Mouse (Mus musculus) cerebellum, postnatal 14 days (tissue): Measurements from ENCODE around the gene Gstm7.
"Not testable (repeated sequence)": the region's sequence is repeated elsewhere in the genome, so short reads cannot be mapped to it uniquely, and the experiment has no call there.

Source experiments
- DNase-seq, 2 experiments: peaks; one replicate each; pipeline ENCODE4 v3.0.0; 2021; ENCODE audit warnings: mixed read lengths in 2 of 2

The Gstm7 gene

DNA sequence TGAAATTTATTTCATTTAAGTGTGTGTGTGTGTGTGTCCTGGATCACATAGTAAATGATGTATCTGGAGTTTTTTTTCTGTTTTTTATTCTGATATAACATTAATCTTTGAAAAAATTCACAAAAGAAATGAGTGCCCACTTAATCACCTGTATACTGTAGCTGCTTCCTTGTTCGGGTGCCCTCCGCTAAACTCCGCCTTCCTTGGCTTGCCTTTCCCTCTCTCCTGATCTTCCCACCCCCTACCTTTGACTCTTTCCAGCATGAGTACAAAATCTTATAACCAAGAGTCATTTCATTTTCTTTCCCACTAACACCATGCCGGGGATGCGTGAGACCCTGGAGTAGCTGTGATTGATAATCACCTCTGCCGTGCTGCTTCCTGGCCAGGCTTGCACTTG is 511 bp upstream of the Gstm7 start:
- peak in 1 of 2 experiments; percentile 43 for DNase-seq

DNA sequence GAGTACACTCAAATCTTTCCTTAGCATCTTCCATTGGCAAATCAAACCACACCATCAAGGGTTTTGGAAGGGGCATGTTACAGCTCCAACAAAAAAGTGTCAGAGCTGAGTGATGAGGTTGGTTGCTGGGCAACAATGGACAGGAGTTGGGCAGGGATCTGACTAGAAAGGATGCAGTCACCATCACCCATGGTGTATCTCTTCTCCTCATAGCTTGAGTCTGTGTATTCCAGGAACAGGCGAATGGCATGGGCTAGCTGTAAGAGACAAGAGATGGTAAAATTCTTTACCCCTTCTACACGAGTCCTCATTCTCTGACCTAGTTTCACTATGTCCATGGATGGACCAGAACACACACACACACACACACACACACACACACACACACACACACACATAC is 483 bp downstream of the Gstm7 start:
- no peak for DNase-seq

DNA sequence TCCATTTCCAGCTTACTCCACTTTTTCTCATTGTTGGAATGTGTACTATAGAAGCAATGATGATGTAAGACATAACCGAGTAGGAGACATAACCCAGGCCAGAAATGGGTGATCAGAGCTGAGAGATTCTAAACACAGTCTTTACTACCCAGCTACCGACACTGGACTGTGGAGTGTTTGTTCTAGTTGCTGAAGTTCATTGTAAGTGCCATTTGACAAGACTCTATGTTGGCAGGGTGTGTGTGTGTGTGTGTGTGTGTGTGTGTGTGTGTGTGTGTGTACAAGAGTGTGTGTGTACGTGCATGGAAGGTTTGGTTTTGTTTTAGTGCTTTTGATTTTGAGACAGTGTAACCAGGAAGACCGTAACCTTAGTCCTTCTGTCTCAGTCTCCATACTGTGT is 1.9 kb downstream of the Gstm7 start:
- no peak for DNase-seq

DNA sequence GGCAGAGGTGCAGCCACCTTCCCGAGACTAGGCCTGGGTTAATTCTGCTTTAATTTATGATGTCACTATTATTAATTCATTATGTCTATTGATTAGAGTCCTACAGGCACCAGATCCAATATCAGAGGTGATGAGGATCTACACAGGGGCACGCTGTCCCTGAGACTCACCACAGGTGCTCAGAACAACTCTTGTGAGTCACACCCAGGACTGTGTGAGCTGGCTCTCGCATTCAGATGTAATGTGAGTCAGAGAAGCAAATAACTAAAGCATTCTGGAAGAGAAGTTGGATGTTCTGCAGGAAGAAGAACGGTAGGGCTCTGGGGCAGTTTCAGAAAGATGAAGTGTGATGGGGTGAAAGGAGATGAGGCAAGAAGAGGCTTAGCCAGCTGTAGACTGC is 2.4 kb downstream of the Gstm7 start:
- no peak for DNase-seq

DNA sequence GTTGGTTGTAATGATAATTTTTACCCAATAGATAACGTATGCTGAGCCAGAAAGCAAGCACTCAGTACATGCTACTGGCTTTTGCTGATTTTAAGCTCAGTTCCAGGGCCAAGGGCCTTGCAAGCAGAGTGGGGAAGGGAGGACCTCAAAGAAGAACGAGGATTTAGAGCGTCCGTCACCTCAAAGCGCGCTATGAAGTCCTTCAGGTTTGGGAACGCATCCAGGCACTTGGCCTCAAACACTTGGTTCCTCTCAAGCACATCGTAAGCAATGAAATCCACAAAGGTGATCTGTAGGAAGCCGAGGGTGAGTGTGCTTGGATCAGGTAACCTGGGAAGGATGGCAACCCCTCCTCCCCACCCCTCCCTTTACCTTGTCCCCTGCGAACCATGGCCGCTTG is 2.9 kb downstream of the Gstm7 start:
- DNase-seq: peak in 1 of 2 experiments; percentile 24

DNA sequence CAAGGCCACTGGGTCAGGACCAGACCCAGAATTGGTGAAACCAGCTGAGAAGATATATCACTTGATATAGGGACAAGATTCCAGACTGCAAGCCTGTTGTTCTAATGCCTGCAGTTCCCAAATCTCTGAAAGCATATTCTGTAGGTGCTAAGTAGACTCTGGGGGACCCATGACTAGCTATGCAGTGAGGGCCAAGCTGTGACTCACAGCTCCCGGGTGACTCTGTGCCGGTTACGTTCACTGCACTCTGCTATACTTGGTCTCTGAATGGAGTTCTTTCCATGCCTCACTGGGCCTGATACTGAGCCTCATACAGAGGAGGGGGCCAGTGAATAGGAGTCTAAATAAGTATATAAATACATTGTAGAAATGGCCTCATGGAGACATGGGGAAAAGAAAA is 3.8 kb downstream of the Gstm7 start:
- no peak for DNase-seq

DNA sequence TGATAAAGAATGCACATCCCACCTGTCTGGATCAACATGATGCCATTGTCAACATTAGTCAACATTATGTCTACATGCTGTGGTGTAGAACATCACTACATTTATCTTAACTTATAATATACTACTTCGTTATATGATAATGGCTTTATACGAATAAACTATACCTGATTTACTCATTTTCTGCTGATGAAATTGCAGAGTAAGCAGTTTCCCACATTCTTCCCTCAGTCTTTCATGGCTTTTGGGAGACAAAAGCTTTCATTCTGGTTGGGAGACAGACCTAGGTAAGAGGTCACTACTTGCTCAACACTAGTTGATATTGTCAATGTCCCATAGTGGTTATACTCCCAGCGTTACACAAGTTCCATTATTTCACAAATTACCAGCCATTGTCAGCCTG is 6.3 kb downstream of the Gstm7 start:
- DNase-seq: no peak

DNA sequence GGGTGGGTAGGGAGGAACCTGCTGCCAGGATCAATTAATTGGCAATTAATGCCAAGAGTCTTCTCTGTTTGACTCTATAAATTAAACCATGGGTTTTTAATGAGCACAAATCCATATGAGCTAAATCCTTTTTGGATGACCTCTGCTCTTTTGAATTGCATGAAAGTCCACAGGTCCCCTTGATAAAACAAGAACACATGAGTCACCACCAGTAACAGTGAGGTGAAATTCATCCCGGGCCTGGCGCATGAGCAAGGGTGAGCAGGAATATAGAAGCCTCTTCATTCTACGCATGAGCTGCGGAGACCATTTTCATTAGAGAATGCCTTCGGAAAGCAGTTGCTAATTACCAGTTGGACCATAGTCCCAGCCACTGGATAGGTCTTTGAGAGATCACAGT is 11.3 kb downstream of the Gstm7 start:
- no peak for DNase-seq

DNA sequence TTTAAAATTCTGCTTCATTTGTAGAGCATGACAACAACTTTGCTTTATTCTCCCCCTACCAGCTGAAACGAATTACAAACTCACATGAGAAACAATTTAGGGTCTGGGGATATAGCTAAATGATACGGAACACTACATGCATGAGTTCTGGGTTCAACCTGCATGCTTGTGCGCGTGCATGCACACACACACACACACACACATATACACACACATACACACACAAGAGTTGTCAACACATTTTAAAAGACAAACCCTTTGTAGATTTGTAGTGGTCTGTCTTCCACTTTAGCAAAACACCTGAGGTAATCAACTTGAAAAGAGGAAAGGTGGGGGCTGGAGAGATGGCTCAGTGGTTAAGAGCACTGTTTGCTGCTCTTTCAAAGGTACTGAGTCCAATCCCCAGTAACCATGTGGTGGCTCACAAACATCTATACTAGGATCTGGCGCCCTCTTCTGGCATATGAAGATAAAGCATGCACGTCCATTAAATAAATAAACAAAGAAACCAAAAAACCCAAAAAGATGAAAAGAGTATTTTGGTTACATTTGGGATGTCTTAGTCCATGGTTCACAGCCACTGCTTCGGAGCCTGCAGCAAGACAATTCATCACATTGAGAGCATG is 13.7 kb downstream of the Gstm7 start:
- DNase-seq: peak; percentile 78 to 82

DNA sequence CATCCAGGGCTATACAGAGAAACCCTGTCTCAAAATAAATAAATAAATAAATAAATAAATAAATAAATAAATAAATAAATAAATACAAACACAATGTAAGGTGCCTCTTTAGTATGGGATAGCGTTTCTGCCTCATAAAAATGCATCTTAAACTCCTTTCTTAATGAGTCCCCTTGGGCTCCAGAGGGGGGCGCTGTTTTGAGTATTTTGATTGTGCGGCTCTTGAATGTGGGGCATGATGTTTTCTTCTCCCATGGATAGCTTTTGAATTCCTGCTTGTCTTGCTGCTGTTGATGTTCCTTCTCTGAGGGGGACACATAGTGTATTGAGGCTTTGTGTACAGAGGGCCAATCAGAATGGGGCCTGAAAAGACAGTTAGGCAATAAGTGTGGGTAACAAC is 14.5 kb downstream of the Gstm7 start:
- peak in 1 of 2 experiments; percentile 39 for DNase-seq

DNA sequence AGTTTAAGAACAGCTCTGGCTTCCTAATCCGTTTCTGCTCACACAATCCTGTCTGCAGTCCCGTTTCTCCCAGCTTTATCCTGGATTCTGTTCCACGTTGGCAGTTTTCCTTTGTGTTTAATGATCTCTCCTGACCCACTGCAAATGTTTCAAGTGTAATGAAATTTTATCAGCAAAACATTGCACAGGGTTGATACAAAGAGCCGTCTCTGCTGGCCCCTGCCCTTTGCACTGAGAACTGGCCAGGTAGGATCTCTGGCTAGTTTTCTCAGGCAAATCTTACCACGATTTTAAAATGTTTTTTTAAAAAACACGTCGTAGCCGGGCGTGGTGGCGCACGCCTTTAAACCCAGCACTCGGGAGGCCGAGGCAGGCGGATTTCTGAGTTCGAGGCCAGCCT is 14.9 kb downstream of the Gstm7 start:
- no peak for DNase-seq

DNA sequence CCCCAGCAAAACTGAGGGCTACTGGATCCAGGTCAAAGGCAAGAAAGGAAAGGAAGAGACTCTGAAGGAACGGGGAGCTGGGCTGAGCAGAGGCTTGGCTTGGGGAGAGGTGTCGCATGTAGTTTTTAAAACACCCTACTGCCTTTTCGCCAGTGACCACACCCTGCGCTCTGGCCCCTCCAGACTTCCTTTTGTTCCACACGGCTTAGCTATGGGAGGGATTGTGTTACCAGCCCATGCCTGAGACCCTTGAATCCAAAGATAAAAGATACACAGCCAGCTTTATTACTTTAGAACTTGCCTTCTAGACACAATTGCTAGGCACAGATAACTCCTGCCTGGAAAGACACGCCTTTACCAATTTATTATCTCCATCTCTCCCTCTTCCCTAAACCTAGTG is 25.7 kb downstream of the Gstm7 start:
- no peak for DNase-seq

DNA sequence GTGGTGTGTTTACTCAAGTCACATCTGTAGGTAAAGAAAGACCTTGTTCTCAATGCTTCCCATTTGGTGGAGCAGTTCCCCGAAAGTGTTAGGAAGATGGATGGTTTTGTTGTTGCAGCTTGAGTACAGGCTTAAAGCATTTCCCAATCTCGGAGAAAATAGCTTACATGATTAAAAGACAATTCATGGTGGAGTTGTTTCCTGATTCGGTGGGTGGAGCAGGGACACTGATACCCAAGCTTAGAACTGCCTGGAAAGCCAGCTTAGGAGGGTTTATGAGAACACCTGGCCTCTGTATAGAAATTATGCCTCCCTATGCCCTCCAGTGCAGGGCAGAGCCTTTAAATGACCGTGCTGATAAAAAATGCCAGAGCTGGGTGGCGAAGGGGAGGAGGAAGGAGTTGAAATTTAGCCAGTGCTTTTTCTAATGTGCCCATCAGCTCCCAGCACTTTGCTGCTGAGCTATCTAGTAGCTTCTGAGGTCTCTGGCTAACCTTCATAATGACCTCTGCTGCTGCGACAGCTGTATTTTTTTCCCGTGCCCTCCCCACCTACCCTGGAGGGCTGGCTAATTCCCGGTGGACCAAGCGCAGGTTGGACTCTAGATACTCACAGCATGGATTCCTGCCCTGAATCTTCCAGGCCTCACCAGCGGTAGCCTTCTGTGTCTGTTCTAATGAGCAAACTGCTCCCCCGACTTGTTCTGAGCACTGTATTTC is 30.5 kb downstream of the Gstm7 start:
- no peak for DNase-seq

DNA sequence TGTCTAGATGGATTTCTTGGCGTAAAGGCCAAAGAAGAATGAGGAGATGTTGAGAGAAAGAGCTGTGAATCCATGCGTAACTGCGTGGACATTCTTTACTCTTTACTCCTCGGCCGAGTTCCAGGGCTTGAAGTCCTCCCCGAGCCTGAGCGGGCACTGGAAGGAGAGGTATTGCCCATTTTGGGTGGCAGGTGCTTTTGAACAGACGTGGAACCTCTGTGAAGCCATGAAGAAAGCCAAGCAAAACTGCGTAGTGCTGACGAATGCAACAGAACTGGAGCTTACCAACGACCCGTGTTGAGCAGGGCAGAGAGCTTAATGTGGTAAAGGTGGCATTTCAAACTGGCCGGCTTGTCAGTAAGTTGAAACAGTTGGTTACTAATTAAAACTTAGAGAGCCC is 32.9 kb downstream of the Gstm7 start:
- DNase-seq: no peak

DNA sequence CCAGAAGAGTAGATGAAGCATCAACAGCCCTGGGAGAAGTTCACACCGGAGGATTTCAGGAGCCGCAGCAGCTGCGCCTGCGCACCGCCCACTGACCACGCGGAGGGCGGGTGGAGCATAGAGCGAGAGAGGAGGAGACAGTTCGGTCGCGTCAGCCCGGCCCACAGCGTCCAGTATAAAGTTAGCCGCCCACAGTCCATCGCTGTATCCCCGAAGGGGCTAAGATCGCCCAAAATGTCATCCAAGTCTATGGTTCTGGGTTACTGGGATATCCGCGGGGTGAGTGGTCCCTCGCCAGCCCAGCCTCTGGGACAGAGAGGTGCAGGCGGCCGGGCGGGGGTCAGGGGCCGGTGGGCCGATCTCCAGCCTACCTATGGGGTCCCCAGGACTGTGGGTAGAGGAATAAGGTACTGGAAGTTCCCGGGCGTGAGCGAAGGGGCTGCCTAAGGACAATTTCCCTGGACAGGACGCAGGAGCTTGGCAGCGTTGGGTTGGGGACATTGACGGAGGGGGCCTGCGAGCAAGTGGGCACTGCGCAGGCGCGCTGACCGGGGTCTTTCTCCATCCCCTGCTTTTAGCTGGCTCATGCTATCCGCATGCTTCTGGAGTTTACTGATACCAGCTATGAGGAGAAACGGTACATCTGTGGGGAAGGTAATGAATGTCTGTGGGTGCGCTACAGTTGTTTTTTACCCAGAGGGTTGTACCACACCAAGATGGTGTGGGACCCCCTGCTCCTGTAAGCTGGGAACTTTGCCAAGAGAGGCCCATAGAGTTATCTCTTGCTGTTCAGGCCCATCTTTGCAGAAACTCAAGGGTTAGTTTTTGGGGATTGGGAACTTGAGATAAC is 35.7 kb downstream of the Gstm7 start, which contains the start of gene Gstm5:
Gene Gstm5 (plus strand): TSS at position 102 of the 850 bp plus-strand sequence.
- DNase-seq: peak; percentile 88 to 89

DNA sequence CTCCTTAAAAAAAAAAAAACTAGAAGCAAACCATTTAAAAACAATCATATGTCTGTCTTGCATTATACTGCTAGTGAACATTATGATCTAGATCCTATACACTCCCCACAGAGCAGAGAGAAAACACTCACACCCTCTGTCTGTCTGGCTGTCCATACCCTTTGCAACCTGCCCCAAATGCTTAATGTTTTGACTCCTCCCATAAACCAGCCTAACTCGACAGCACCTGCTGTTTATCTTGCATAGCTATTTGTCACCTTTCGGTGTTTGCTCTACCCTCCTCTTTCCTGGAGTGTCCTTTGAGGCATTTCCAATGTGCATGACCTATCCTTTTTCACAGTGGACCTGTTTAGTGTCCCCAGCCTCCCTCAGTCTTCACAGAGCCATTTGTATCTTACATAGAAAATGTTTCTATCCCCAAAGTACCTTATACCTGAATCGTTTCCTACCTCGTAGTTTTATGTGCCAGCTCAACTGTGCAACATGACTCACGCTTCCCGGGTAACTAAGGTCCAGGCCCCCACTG is 36.4 kb downstream of the Gstm7 start:
- DNase-seq: no peak

DNA sequence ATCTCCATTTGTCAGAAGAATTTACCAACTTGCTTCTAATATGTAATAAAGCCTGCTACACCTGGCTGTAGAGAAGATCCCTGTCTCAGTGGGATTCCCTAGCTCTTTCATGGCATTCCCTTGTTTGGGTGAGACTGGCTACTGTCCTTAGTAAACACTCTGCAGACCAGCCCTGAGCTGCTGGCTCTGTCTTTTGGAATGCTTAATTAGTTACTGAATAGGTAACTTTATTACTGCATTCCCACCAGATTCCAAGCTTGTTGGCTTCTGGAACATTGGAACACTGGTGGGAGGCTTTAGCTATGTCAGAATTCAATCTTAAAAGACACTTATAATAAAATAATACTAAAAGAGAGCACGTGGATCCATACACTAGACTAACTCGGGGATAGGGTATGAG is 42.4 kb downstream of the Gstm7 start:
- not testable (repeated sequence) for DNase-seq

DNA sequence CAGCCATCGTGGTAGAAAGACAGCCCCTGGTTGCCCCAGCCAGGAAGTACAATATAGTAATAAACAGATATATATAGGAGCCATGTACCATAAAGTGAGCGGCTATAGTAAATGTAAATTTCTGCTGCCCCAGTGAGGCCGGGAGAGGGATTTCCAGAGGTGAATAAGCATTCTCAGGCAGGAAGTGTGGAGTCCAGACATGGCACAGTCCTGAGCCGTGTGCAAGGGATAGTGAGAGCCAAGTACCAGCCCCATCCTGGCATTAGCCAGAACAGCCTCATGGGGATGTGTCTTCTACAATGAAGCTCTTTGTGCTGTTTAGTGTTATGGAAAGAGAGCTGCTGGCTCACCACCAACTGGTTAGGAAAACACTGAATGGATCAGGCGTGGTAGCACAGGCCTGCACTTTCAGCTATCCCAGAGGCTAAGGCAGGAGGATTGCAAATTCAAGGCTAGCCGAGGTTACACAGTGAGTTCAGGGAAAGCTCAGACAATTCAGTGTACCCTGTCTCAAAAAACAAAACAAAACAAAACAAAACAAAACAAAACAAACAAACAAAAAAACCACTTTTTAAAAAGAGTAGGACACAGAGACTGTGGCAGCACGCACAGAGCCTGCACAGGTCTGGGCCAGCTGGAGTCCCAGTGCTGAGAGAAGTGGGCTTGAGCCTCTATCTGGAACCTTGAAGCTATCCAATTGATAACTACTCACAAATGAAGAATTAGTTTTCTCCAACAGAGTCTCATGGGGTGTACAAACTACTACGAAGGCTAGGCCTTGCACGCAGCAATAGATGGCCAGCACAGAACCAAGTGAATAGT is 43.7 kb downstream of the Gstm7 start:
- DNase-seq: peak; percentile 46 to 61

DNA sequence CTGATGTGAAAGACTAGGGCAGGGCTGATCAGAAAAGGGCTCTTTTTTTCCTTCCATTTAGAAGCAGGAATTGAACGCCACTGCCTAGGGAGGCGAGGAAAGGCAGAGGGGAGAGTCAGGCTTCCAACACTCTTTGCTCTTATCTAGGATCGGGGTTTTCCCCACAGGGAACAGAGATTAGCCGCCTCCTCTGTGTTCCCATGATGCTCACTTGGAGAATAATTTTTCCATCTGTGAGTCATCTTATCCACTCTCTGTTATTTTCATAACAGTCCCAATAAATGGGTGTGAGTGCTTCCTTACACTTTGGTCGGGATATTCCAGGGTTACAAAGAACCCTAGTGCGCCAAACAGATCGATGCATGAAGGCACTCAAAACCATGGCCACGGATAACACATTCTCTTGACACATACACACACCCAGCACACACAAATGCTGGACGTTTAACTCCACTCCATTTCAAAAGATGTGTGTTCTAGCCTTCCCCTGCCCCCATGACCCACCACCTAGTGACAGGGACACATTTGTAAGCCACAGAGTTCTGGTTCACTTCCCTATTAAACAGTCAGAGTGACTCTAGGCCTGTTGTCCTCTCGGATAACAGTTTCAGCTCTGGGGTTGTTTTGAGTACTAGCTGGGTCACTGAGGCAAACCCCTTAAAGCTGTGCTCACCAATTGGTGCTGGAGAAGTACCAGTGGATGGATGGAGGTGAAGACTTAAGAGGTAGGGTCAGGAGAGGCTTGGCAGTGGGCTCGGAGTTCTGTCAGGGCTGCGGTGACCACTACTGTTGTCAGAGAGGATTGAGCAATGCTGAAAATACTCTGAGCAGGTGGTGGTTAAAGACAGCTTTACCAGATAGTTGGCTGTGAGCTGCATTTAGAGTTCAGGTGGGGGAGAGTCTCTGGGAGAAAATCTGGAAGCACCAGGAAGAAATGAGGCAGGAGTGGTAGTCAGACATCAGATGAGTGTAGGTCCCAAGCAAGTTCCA is 53.6 kb downstream of the Gstm7 start:
- no peak for DNase-seq

DNA sequence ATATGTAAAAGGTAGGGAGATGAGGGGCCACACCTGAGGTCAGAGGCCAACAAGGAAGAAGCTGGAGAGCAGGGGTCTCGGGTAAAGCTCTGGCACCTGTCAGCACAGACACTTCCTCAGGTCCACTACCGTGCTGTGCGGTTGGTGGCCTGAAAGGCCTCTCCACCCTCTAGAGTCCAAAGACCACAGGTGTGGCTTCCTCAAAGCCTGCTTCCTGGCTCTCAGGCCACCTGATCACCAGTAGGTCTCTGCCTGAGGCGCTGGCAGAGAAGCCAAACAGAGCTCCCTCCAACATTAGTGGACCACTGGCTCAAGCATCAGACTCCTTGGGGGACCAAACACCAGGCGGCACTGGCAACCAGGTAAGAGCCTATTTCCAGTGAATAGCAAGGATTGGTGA is 54.6 kb downstream of the Gstm7 start, which contains the start of gene Eps8l3:
Gene Eps8l3 (plus strand): TSS at position 225 of the 400 bp plus-strand sequence.
- DNase-seq: no peak
